Mouse (Mus musculus) cerebral cortex, adult 2 months (tissue): Measurements from ENCODE around the gene Nacad.

Experiments
- WGBS: fragments of 180-500 bp; shearing (Covaris S2); methylation state at CpG from one replicate; pipeline ENCODE4 v1.1.7; 2018; 5-methylcytosine and 5-hydroxymethylcytosine counted together

Nacad gene

GRCm38 (mm10) chr11:6605491-6606399 lies at the start of gene Nacad:
Gene Nacad (minus strand): TSS chr11:6606053.
- 2% methylated on average over 35 of the region's 41 CpGs for WGBS

- 3% methylated on average over 2 of the region's 2 CpGs for WGBS
Observed at GRCm38 (mm10) chr11:6654903-6655302, 49.0 kb upstream of the Nacad start.

- 89% methylated on average over 3 of the region's 3 CpGs for WGBS
Observed at GRCm38 (mm10) chr11:6652978-6653377, 47.1 kb upstream of the Nacad start.

GRCm38 (mm10) chr11:6650519-6650918 lies 44.7 kb upstream of the Nacad start:
- 76% methylated on average over 7 of the region's 7 CpGs for WGBS

GRCm38 (mm10) chr11:6647831-6648724 lies 42.2 kb upstream of the Nacad start:
- 49% methylated on average over 9 of the region's 9 CpGs for WGBS

DNA sequence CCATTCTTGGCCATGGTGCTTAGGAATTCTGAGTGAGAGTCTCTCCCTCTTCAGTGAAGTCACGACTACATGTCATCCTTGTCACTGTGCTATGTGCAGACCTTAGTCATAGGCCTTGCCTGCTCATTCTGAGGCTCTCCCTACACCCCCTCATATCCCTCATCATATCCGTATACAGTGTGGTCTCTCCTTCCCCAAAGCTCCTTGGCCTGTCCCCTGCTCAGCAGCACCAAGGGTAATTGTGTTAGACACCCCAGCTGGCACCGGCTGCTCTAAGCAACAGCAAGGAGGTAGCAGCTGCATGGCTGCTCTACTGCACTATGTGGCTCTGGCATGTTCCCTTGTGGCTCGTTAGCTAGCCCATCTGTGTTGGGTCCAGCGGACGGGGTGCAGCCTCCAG lies 38.7 kb upstream of the Nacad start:
- whole genome bisulfite sequencing: 66% methylated on average over 6 of the region's 6 CpGs

DNA sequence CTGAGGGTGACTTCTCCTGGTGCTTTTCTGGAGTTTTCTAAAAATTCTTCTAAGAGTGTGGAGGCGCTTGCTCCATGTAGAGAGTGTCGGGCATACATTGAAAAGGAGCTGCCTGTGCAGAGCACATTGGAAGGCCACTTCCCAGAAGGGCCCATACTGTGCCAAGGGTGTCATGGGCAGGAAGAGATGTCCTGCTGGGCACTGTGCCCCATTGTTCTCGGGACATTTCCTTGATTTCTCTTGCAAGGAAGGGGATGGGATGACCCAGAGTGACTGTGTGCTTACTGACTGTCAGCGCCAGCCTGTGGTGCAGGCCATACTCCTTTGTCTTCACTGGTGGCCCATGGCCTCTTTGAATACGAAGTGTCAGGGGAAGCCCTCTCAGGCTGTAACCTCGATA lies 33.2 kb upstream of the Nacad start:
- 79% methylated on average over 6 of the region's 6 CpGs for WGBS

- 95% methylated on average over 4 of the region's 4 CpGs for WGBS
Observed at GRCm38 (mm10) chr11:6638537-6638936, 32.7 kb upstream of the Nacad start, which contains the start of gene Wap. Gene Wap (minus strand): TSS chr11:6638637.

DNA sequence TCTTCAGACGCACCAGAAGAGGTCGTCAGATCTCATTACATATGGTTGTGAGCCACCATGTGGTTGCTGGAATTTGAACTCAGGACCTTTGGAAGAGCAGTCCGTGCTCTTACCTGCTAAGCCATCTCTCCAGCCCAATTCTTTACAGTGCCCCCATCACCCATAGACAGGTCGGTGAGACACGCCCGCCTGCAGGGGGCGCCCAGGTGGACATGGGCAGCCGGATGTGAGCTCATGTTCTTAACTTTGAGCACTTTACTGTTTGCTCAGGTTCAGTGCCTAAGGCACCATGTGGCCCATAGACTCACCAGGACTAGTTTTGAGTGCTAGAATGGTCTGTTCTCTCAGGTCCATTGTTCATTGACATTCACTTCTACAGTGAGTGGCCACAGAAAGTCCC lies 30.3 kb upstream of the Nacad start:
- 75% methylated on average over 8 of the region's 8 CpGs for WGBS

- 29% methylated on average over 4 of the region's 4 CpGs for WGBS
Observed at GRCm38 (mm10) chr11:6628568-6628967, 22.7 kb upstream of the Nacad start.

DNA sequence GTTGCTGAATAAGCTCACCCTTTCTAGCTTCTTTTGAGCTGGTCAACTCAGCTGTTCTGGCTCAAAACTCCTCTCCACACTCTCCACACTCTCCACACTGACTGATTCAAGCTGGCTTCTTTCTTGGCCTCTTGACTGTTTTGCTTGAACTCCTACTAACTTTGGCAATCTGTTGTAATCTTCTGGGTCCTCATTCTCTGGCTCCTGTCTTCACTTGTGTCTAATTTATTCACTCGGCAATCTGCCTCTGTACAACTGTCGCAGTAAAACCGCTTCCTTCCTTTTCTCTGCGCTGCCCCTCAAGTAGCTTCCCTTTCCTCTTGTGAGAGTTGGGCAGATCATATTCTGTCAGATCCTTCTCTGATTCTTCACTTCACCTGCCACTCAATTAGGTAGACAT lies 21.9 kb upstream of the Nacad start:
- 66% methylated on average over 4 of the region's 4 CpGs for WGBS

DNA sequence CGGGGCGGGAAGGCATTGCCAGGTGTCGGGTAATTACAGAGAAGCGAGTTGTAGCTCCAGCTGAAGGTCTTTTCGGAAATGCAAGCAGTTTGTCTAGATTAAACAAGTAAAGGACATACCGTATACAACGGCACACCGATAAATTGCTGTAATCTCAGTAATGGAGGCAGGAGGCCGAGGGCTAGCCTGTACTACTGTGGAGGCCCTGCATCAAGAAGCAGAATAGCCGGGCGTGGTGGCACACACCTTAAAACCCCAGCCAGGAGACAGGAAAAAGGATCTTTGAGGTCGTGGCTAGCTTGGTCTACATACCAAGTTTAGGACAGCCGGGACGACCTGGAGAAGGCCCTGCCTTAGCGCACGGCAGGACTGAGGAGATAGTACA lies 20.5 kb upstream of the Nacad start:
- 12% methylated on average over 16 of the region's 16 CpGs for WGBS

GRCm38 (mm10) chr11:6625478-6626387 lies 19.9 kb upstream of the Nacad start, which contains the start of gene Tbrg4:
Gene Tbrg4 (minus strand): TSS chr11:6626067.
- whole genome bisulfite sequencing: under 1% methylated on average over 66 of the region's 66 CpGs

GRCm38 (mm10) chr11:6624619-6625382 lies 18.9 kb upstream of the Nacad start:
- WGBS: 64% methylated on average over 14 of the region's 14 CpGs

GRCm38 (mm10) chr11:6623704-6624103 lies 17.9 kb upstream of the Nacad start:
- WGBS: 89% methylated on average over 10 of the region's 10 CpGs

DNA sequence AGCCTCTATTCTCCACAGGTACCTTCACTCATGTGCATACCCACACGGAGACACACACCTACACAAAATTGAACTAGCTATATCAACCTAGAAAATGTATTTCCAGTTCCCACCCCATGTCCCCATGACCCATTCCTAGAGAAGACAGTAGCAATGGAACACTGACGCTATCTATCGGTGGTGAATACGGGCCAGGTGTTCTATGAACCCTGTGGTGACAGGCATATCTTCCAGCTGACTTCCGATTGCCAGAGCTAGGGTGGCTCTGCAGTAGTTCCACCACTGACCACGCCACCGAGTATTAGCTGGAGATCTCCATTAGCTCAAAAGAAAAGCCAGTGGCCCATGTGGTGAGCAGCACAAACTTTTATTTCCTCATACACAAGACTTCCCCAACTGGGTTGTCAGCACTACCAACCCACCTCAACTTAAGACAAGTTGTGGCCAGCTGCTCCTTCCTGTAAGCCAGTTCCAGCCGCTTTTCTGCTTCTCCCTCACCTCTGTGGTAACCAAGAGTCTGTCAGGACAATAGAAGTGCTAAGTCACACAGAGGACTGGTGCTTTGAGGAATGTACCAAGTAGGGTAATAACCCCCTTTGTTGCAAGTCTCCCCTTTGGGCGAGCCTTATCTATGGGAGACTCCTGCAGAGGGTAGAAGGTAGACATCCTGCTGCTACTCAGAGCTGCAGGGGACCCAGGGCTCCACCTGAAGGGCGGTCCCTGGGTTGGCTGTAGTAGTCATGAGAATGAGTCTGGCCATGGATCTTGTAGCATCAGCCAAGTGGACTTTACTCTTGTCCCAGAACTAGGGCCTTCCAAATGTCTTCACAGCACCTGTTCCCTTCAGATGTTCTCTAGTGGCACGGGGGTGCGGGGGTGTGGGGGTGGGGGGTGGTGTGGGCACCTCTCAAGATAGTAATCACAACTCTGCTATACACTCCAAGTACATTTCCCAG lies 9.7 kb upstream of the Nacad start:
- 87% methylated on average over 12 of the region's 12 CpGs for WGBS

GRCm38 (mm10) chr11:6605021-6605481 lies 802 bp downstream of the Nacad start:
- 10% methylated on average over 13 of the region's 13 CpGs for WGBS

GRCm38 (mm10) chr11:6603887-6604603 lies 1.8 kb downstream of the Nacad start:
- 7% methylated on average over 12 of the region's 12 CpGs for WGBS

DNA sequence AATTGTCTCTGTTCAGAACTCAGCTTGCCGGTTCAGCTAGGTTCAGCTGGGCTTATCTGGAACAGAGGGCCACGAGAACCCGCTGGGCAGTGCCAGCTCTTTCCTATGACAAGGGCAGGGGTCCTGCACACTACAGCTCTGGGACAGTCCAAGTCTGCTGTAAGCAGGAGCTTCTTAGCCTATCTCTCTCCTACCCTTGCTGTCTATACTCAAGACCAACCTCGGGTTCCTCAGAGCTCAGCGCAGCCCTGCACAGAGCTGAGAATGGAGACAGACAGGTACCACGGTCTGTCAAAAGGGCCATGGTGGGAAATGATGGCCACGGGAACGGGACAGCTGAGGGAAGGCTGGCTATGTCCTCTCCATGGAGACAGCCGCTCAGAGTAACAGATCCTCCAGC lies 2.6 kb downstream of the Nacad start:
- WGBS: 53% methylated on average over 9 of the region's 9 CpGs
